Mouse (Mus musculus): Measurements from ENCODE around the gene Parva.

Gene Parva

DNA sequence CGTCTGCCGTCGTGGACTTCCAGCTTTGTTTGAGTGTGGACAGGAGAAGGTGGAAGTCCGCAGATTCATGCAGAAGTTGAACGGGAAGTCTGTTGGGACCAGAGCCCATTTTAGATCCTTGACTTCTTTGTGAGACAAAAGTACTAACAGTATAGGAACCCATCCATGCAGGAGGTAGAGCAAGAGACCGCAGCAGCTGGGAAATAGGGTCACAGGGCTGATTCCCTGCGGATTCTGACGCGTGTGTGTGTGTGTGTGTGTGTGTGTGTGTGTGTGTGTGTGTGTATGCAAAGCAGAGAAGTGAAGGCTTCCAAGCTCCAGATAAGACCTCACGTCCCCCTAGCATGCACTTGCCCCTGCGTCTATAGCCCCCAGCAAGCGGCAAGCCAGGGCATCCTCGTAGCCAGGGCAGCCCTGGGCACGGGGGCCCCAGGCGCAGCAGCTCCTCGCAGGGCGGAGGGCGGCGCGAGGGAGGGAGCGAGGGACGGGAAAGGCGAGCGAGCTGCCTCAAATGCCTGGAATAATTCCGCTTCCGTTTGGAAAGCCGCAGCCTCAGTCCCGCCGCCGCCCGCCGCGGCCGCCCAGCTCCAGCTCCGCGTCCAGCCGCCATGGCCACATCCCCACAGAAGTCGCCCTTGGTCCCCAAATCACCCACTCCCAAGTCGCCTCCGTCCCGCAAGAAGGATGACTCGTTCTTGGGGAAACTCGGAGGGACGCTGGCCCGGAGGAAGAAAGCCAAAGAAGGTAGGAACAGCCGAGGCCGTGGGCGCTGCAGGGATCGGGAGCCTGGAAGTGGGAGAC, at the start of gene Parva:
Parva (plus strand) TSS at position 149 of the 801 bp plus-strand sequence.
- in situ Hi-C loops (cut with MboI; ENCODE audit: unreplicated experiment in 2 of 2): no loop called here

DNA sequence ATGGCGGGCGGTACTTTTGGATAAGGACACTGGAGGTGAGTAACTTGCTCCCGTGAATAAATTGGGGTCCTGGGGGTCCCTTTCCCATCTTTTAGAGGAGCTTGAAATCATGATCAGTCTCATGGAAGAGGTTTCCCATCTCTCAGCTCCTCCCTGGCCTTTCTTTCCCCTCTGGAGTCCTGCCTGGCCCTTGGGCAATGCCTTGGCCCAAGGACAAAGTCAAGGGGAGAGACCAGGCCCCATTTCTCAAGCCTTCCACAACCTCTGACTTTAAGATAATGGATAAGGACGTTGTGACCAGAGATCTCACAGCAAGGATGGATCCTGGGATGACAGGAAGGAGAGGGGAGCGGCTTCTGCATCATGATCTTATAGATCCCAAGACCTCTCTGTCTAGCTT, 49.2 kb upstream of the Parva start:
- in situ Hi-C loops (cut with MboI; ENCODE audit: unreplicated experiment in 2 of 2): loop anchor here (10.0 kb wide), 4 partner anchors 593 to 1333 kb away; no protein-coding TSS in a partner anchor

DNA sequence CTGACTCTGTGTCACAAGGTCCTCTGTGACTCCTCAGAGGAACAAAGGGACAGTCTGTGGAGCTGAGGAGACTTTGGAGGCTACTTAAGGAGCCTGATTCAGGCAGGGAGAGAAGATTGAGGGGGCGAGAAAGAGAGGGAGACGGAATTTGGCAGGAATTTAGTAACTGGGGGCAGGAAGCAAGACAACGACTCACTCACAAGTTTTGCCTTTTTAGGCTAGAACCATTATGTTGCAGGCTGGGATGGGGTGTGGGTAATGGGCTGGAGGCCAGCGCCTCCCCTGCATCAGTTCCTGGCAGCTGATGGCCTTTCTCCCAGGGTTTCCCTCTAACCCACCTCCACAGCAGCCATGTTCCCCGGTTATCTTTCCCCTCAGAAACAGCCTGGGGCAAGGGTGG, 48.8 kb upstream of the Parva start:
- in situ Hi-C loops (cut with MboI; ENCODE audit: unreplicated experiment in 2 of 2): loop anchor here (10.0 kb wide), 4 partner anchors 594 to 1334 kb away; no protein-coding TSS in a partner anchor

DNA sequence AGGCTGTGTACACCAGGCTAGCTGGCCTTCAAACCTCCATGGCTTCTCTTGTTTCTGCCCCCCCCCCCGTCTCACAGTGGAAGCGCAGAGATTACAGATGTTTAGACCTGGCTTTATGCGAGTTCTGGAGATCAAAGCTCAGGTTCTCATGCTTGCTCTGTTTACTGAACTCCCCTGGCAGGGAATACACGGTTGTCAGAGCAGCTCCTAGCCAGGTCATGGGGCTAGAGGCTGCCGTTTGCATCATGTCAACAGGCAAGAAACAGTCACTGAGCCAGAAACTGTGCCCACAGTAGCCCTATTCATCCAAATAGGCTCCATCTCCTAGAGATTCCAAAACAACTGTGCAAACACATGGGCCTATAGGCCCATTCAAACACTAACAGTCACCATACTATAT, 40.8 kb upstream of the Parva start:
- in situ Hi-C loops (cut with MboI; ENCODE audit: unreplicated experiment in 2 of 2): no loop called here

DNA sequence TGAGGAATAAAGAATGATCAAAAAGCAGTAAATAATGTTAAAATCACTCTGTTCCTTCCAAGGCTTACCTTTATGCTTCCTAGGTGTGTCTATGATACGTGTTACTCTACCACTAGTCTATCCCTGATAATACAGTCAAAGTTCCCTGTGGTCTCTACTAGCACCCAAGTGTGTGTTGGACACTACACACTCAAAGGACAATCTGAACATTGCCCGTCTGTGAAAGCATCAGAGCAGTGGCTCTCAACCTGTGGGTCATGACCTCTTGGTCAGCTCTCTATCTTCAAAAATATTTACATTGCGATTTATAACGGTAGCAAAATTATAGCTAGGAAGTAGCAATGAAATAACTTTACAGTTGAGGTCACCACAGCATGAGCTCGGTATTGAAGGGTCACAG, 39.4 kb upstream of the Parva start:
- in situ Hi-C loops (cut with MboI; ENCODE audit: unreplicated experiment in 2 of 2): no loop called here

DNA sequence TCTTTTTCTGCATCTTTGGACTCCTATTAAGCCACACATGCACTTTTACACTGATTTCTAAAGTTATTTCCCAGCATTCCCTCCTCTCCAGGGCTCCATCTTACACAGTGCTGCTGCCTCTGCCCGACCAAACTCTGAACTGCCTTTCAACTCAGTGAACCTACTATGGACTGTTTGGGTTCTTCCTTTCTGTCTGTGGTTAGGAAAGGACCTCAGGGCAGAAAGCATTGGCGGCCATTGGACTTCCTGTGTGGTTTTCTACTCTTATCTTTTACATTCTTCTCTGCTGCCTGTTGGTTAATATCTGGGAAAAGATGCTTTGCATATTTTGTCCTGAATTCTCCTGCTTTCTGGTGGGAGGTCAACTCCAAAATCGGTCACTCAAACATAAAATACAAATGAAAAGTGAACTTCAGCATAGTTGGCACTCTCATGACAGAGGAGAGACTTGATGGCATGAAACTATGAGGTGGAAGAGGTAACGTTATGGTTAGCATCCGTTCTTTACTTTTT, 38.9 kb upstream of the Parva start:
- in situ Hi-C loops (cut with MboI; ENCODE audit: unreplicated experiment in 2 of 2): no loop called here

DNA sequence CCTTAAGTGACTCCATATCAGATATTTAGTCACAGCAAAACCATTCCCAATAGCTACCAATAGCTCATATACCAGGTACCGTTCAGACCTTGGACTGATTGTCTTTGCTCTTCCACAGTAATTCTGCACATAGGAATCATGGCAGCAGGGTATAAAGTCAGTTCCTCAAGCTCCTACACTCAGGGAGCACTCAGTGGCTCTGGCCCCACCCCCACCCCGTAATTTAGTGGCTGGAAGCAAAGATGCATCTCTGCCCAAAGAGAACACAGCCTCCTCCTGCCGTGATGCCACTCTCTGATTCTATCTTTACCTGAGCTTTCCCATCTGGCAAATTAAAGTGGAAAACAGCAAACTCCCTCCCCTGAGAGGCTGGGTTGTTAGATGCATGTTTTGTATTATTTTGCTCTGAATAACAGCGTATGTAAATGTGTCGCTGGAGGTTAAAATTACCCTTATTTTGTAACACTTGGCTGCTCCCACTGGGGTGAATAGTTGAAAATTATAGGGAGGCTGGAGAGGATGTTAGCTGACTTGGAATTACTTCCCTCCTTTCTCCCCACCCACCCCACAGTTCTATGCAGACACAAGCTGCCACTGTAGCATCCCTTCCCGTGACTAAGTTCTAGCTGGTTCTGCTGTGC, 37.6 kb upstream of the Parva start:
- in situ Hi-C loops (cut with MboI; ENCODE audit: unreplicated experiment in 2 of 2): no loop called here

DNA sequence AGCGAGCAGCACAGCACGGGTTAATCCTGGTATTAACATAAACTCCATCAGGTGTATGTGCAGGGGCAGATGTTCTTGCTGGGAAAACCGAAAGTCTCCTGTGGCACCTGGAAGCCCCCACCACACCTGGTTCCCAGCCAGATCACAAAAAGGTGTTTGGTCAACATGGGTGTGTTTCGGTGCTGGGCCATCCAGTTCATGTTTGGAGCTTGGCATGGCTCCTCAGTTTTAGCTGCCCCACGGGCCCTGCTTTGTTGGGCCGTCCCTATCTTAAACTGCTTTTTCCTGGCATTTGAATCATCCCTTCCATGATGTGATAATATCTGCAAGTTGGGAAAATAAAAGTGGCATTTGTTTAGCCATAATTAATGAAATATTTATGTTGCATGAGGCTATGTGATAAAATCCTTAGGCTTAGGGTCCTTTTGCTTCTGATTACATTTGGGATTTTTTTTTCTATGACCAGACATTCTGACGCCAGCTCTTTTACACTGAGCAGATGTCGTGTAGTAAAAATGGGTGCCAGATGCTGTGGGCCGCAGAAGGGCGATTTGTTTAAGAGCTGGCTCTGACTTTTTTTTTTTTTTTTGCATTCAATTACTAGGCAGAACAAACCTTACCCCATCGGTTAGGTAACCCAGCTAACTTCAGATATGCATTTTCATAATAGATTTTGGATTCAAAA, 36.9 kb upstream of the Parva start:
- in situ Hi-C loops (cut with MboI; ENCODE audit: unreplicated experiment in 2 of 2): no loop called here

DNA sequence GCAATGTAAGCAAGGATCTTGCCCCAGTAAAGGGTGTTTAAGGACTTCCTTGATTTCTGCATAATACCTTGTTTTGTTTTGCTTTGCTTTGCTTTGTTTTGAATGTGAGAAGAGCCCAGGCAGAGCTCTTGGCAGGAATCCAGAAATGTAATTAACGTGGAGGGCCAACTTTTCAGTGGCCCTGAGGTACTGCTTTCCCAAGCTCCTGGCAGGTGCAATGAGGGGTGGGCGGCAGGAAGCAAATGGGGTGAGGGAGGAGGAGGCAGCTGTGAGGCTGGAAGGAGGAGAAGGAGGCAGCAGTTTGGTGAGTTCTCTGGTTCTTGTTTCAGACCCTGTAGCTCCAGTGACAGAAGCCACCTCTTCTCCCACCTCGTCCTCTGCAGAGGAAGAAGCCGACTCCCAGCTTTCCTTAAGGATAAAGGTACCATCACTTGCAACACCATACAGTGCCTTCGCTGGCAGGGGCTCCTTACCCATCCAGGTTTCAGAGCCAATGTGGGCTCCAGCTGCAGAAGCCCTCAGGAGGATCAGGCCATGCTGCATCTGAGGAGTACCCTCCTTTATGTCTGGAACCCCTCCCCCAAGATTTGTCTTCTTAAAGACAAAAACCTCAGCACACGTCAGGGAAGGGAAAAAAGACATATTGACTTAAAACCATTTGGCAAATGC, 36.2 kb upstream of the Parva start:
- in situ Hi-C loops (cut with MboI; ENCODE audit: unreplicated experiment in 2 of 2): no loop called here

DNA sequence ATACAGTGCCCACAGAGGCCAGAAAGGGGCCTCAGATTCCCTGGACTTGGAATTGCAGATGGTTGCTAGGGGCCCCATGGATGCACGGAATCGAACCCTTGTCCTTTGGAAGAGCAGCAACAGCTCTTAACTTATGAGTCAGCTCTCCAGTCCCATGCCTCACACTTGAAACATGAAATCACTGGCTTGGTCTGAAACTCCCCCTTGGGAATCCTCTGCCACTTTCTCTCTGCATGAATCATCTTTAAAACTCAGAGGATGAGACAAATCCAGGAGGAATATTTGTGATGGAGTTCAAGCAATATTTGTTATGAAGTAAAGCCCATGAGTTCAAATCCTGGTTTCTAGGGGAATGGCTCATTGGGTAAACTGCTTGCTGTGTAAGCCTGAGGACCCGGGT, 29.5 kb upstream of the Parva start:
- in situ Hi-C loops (cut with MboI; ENCODE audit: unreplicated experiment in 2 of 2): no loop called here

DNA sequence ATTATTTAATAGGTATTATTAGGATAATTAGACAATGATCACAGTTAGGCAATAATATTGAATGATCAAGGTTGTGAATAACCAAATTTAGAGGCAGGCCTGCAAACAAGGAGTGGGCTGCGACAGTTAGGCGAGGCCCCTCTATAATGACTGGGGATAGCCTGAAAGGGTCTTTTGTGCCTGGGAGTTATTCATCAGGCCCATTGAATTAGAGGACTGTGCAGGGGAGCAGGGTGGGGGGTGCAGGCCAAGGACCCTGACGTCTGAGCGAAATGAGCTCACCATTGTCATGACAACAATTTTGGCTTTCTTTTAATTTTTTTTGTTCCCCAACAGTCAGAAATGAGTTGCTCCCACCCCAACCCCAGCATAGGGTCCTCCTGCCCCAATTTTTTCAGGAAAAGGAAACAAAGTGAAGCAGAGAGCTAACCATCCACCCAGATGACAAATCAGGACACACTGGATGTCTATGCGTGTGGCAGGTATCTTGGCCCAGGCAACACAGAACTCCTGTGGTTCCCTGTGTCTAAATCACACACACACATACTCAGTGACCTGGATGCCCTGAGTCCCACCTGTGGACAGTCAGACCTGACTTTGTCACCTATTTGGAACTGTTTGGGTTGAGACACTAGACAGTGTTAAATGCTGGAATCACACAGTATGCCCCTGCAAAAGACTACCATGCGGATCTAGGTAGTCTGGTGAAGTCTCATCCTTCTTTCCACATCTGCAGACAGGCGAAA, 27.7 kb upstream of the Parva start:
- in situ Hi-C loops (cut with MboI; ENCODE audit: unreplicated experiment in 2 of 2): no loop called here

DNA sequence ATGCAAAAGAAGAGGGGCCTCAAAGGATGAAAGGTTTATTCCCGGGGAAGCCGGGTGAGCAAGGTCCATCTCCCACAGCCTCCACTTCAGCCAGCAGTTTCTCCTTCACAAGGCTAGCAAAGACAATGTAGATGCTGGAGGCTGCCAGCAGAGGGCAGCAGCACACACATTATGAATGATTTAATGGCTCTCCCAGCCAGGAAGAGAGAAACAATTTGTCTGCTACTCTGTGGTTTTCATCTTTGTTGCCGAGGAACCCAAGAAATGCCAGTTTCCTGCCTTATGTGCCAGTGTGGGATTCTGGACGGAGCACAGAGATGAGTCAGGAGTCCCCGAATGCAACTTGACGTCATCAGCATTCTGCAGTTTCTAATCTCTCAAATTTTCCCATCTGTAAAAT, 27.1 kb upstream of the Parva start:
- in situ Hi-C loops (cut with MboI; ENCODE audit: unreplicated experiment in 2 of 2): no loop called here

DNA sequence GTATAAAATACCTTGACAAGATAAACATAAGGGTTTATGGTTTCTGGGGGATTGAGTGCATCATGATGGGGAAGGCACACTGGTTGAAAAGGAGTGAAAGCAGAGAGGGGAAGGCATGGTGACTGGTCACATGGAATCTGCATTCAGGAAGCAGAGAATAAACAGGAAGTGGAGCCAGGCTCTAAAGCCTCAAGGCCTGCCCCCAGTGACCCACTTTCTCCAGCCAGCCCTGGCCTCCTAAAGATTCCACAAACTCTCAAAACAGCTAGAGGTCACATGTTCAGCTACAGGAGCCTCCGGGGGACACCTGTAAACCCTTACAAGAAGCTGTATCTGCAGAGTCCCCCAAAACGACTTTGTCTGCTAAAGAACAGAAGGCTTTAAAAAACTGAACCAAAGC, 22.2 kb upstream of the Parva start:
- in situ Hi-C loops (cut with MboI; ENCODE audit: unreplicated experiment in 2 of 2): no loop called here

DNA sequence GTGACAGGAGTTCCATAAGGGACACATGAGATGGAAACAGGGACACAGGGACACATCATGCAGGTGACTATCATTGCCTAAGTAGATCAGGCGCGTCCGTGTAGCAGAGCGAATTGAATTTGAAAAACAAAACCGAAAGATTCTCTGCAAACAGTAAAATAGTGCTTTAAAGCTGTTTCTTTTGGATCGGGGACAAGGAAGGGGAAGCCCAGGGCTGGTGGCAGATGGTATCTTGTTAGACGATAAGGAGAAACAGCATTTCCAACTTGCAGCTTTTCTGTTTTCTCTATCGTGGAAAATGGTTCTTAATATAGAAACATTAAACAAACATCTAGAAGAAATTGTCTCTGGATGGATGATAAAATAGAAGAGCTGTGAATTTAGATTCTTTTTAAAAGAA, 21.7 kb upstream of the Parva start:
- in situ Hi-C loops (cut with MboI; ENCODE audit: unreplicated experiment in 2 of 2): no loop called here

DNA sequence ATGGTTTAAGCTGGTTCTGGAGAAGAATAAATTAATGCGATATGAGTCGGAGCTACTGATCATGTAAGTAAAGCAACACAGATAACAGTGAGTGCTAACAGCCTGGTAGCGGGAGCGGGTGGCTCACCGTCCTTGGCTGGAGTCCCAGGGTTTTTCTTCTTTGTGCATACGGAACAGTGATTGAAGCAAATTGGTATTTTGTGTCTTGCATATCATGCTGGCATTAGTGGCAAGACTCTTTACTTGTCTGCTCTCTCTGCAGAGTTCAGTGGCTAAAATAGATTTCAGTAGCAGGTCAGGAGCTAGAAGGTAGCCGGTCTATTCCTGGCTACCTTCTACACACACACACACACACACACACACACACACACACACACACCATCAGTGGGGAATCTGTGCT, 19.7 kb upstream of the Parva start:
- in situ Hi-C loops (cut with MboI; ENCODE audit: unreplicated experiment in 2 of 2): no loop called here

DNA sequence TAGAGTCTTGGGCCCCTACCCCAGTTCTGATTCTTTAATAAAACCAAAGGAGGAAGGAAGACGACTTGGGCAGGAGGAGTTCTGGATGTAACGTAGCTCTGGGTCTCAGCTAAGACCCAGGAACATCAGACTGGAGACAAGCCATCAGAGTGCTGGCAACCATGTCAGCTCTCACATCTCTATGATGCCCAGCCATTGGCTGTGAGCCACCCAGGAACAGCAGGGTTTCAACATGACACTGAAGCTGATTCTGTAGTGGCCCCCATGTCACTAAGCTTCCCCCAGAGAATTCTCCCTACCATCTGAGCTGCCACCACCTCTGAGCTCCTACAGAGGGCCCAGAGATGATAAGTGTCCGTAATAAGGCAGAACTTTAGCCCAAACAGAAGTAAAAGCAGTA, 17.3 kb upstream of the Parva start:
- in situ Hi-C loops (cut with MboI; ENCODE audit: unreplicated experiment in 2 of 2): no loop called here

DNA sequence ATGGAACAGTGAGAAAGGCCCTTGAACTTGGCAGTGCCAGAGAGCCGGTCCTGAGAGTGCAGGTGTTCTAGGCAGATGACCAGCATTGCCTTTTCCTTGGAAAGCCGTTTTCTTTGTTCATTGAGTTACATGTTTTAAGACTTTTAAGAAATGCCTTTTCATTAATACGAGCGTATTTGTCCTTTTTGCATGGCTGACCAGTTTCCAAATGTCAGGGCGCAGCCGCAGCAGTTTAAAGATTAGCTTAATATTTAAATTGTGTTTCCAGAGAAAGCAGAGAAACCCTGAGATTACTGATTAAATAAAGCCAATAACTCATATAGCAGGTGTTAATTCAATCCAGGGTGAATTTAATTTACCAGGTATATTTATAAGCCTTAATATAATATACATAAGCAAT, 14.0 kb upstream of the Parva start:
- in situ Hi-C loops (cut with MboI; ENCODE audit: unreplicated experiment in 2 of 2): no loop called here

DNA sequence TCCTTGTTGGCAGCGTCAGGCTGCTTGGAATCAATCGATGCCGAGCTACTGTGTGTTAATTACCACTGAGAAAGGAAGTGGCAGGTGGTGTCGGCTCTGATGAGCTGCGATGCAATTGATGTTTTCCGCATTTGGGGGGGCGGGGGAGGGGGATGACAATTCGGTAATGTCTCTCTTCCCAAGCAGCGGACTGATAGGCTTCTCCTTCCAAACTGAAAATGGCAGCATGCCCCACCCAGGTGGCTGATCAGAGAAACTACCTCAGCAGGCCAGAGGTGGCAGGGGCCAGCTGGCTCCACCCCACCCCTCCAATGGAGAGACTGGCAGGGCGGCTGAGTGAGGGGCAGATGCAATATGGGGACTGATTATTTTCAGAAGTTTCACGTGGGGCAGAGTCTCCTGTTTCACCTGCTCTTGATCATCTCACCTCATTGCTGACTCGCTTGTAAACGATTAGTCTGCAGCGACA, 11.2 kb upstream of the Parva start:
- in situ Hi-C loops (cut with MboI; ENCODE audit: unreplicated experiment in 2 of 2): no loop called here

DNA sequence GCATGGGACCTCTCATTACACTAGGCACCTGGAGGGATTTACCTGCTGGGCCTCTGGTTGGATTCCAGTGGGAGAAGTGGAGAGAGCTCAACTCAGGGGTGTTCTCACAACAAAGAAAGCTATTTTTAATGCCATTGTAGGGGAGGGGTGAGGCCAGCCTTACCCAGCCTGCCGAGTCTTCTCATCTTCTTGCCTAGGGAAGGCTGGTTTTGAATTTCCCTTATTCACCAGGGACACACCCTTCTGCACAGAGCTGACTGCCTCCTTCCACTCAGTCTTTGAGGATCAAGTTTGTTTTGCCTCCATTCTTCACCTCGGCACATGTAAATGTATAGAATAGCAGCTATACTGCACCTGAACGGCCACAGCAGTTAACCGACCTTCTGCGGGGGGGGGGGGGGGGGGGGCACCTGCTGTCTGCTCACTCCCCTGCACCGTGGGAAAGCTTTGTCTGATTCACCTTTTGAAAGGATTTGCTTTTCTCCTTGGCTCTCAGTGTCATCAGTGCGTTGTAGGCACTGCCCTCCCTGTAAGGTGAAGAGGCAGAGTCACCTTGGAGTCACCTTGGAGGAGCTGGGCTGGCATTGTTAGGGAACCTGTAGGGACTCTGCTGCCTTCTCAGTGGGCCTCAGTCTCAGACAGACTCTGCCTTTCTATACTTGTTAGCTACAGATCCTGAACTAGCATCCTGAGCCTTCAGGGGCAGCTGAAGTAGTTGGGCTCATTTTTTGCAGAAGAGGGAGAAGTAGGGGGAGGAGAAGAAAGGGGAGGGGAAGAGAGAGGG, 10.4 kb upstream of the Parva start:
- in situ Hi-C loops (cut with MboI; ENCODE audit: unreplicated experiment in 2 of 2): no loop called here
